Mouse (Mus musculus): ENCODE results near the gene Prkaa2.

DNA sequence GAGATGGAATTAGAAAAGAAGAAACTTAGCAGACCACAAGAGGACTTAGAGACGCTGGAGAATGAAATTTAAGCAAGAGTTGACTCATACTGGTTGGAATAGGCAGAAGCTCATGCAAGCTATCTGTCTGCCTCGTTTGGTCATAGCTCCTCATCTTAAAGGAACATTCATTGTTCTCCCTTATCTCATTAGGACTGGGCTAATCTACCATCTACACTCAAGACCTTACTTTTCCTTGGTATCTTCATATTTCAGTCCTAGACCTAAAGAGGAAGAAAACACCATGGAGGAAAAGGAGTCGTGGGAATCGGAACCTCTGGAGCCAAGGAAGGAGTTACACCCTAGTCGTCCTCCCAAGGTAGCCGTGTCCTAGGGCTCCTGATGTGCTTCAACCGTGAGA is 121.0 kb downstream of the Prkaa2 start:
- TF ChIP-seq POLR2A (IDR thresholded peaks at IDR 0.05; ENCODE audit: borderline replicate concordance, extremely low read depth, insufficient read depth, insufficient read length, poor library complexity, severe bottlenecking) (no peak), CTCF (IDR thresholded peaks at IDR 0.05; ENCODE audit: borderline replicate concordance, extremely low read depth, insufficient read depth, insufficient read length) (no peak)

All from brain, embryonic 14.5 days (tissue).